Mouse (Mus musculus) spleen, adult 2 months (tissue): Measurements from ENCODE around the gene Borcs7. TPM values are rescaled to one million over a fixed set of nuclear protein-coding genes. Genes with fewer than 3 reads are reported as not detected.

Source experiments
- DNase-seq, 2 experiments: peaks; one replicate each; pipeline versions ENCODE4 v3.0.0 to v3.0.0-alpha.2; 2012 to 2021; ENCODE audit warnings: low spot score in 2 of 2, low read depth in 1 of 2
- H3K27ac ChIP-seq: fragments of 200-500 bp; 2 replicates; pipeline ENCODE4 v1.5.1; 2012; ENCODE audit warnings: low read length, inconsistent platforms; ENCODE audit not compliant: insufficient read depth
- H3K27me3 ChIP-seq: fragments of 200-500 bp; 2 replicates; pipeline ENCODE4 v1.6.1; 2012; ENCODE audit warnings: mild to moderate bottlenecking, moderate library complexity, low read length, inconsistent platforms; ENCODE audit not compliant: control insufficient read depth, insufficient read depth
- H3K36me3 ChIP-seq: fragments of 200-500 bp; 2 replicates; pipeline ENCODE4 v1.6.1; 2012; ENCODE audit warnings: mild to moderate bottlenecking, low read length, inconsistent platforms; ENCODE audit not compliant: control insufficient read depth, insufficient read depth
- H3K4me1 ChIP-seq: fragments of 200-500 bp; 2 replicates; pipeline ENCODE4 v1.6.1; 2011; ENCODE audit warnings: inconsistent platforms; ENCODE audit not compliant: control insufficient read depth, insufficient read depth, insufficient read length
- H3K4me3 ChIP-seq: fragments of 200-500 bp; 2 replicates; pipeline ENCODE4 v1.5.1; 2011; ENCODE audit warnings: mild to moderate bottlenecking, inconsistent platforms; ENCODE audit not compliant: insufficient read depth, insufficient read length; ENCODE audit errors: extremely low read depth
- CTCF ChIP-seq: fragments of 200-500 bp; IDR thresholded peaks from 2 replicates; pipeline ENCODE4 v1.5.1; 2011; ENCODE audit warnings: mild to moderate bottlenecking, inconsistent platforms; ENCODE audit not compliant: insufficient read depth, insufficient read length, insufficient replicate concordance; ENCODE audit errors: extremely low read depth
- POLR2A ChIP-seq: fragments of 200-500 bp; IDR thresholded peaks from 2 replicates; pipeline ENCODE4 v1.6.1; 2011; ENCODE audit warnings: low read depth, low read length, inconsistent platforms
- WGBS: fragments of 180-500 bp; shearing (Covaris S2); methylation state at CpG from one replicate; pipeline ENCODE4 v1.1.7; 2018; 5-methylcytosine and 5-hydroxymethylcytosine counted together
- polyA plus RNA-seq: library from polyadenylated mRNA; depleted of rRNA; stranded (reverse); fragments of >200 nt; gene quantifications from 2 replicates; pipeline ENCODE4 v1.2.3, GENCODE M21; 2012

Borcs7 gene
- polyA plus RNA-seq, 1 experiment, result 2.3 TPM

DNA sequence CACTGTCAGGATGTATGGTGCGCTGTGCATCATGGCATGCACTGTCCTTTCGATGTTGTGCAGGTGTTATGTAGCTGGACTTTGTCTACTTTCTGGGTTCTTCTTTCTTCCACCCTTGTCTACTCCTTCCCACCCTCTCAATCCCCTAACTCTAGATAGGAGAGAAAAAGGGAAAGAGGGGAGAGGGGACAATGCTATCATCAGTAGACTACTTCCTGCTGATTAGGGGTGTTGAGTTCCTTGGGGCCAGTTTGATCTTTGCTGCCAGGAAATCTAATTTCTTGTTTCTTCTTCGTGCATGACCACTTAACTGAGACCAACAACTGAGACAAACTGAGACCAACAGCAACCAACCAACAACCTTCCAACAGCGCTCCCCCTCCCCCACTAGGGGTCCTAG lies 20.9 kb downstream of the Borcs7 start:
- no peak for DNase-seq
- no peak overlapping the region for H3K4me3 ChIP-seq
- WGBS, result 82% methylated on average over 4 of the region's 4 CpGs

DNA sequence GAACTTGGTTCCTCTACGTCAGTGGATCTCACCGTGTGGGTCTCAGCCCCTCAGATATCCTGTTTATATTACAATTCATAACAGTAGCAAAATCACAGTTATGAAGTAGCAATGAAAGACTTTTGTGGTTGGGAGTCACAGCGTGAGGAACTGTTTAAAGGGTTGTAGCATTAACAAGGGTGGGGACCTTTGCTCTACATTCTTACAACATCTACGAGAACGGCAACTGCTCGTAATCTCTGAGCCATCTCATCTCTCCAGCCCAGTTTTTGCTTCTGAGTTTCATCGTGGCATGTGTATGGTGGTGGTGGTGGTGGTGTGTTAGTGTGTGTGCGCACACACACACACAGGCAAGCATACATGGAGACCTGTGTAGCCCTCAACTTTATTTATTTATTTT lies 24.5 kb downstream of the Borcs7 start:
- no peak for DNase-seq
- Histone ChIP-seq H3K36me3 (peaks cover 2% of the 10 kb centered on the region; the same call in 1 of the 2 replicates), H3K4me3 (no peak overlapping the region), H3K4me1 (no peaks in the 10 kb centered on the region), H3K27me3 (no peaks in the 10 kb centered on the region), H3K27ac (no peak overlapping the region)
- no peak for TF ChIP-seq POLR2A
- TF ChIP-seq CTCF, result no peak
- 92% methylated on average over 8 of the region's 8 CpGs for WGBS

More for the DNA sequence above, 20.9 kb downstream of the Borcs7 start:
- Histone ChIP-seq H3K27ac (no peak overlapping the region), H3K4me1 (peaks cover 6% of the 10 kb centered on the region; the same call in 1 of the 2 replicates), H3K36me3 (no peaks in the 10 kb centered on the region; the same call in 1 of the 2 replicates), H3K27me3 (no peaks in the 10 kb centered on the region)
- TF ChIP-seq POLR2A, result no peak
- TF ChIP-seq CTCF, result no peak

DNA sequence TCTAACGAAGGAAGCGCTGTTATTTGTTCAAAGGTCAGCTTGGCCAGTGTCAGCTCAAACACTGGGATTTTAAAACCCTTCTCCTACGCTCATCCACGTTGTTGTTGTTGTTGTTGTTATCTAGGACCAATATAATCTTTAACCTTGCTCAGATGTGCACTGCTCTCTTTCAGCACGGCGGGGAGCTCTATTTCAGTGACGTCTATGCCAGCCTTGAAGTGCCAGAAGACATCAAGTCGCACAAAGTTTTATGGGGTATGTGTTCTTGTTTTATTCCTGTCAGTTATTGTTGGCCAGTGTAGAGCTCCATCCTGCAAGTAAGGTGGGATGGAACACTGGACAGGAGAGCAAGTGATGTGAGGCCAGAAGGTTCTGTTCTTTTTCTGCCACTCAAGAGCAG lies 25.3 kb downstream of the Borcs7 start:
- TF ChIP-seq CTCF, result no peak
- no peak for TF ChIP-seq POLR2A
- H3K4me3 ChIP-seq, result no peak overlapping the region
- H3K27me3 ChIP-seq, result no peaks in the 10 kb centered on the region
- no peak for DNase-seq
- peaks cover 2% of the 10 kb centered on the region; the same call in 1 of the 2 replicates for H3K36me3 ChIP-seq
- WGBS, result 89% methylated on average over 8 of the region's 8 CpGs
- no peak overlapping the region for H3K27ac ChIP-seq
- no peaks in the 10 kb centered on the region for H3K4me1 ChIP-seq

DNA sequence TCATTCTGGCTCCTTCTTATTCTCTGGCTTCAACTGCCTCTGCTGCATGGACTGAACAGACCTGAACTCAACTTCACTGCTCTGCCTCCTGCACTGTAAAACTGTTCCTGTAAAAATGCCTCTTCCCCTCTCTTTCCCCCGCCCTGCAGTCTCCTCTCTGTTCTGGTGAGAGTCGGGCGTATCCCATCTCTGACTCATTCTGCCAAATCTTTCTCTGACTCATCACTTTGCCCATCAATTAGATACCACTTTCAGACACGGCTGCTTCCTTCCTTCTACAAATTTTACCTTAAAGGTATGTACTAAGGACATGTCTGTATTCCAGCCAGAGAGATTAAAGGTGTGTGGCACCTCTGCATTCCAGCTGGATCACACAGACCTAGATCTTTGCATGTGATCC lies 28.4 kb downstream of the Borcs7 start:
- no peak for DNase-seq
- Histone ChIP-seq H3K4me1 (no peaks in the 10 kb centered on the region), H3K27me3 (no peaks in the 10 kb centered on the region), H3K4me3 (no peak overlapping the region), H3K36me3 (peaks cover 3% of the 10 kb centered on the region; the same call in 1 of the 2 replicates), H3K27ac (no peak overlapping the region)
- TF ChIP-seq CTCF, result no peak
- no peak for TF ChIP-seq POLR2A
- 62% methylated on average over 4 of the region's 4 CpGs for WGBS

DNA sequence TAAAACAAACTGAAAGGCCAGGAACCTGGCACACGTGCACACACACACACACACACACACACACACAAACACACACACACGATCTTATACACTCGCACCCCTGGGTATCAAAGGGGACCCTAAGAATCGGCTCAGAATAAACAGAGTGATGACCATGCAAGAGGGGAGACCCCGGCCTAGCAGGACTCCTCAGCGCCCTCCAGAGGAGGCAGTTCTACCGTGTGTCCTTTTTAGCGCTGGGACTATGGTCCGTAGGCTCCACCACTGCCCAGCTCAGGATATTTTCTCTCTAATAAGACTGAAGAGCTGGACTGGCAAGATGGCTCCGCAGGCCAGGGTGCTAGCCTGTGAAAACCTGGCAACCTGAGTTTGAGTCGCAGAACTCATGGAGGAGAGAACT lies 34.7 kb downstream of the Borcs7 start:
- Histone ChIP-seq H3K27me3 (no peaks in the 10 kb centered on the region), H3K36me3 (peaks cover 4% of the 10 kb centered on the region; the same call in 1 of the 2 replicates), H3K4me3 (no peak overlapping the region), H3K4me1 (no peaks in the 10 kb centered on the region), H3K27ac (no peak overlapping the region)
- TF ChIP-seq CTCF (no peak), POLR2A (no peak)
- no peak for DNase-seq
- WGBS, result 93% methylated on average over 11 of the region's 11 CpGs

DNA sequence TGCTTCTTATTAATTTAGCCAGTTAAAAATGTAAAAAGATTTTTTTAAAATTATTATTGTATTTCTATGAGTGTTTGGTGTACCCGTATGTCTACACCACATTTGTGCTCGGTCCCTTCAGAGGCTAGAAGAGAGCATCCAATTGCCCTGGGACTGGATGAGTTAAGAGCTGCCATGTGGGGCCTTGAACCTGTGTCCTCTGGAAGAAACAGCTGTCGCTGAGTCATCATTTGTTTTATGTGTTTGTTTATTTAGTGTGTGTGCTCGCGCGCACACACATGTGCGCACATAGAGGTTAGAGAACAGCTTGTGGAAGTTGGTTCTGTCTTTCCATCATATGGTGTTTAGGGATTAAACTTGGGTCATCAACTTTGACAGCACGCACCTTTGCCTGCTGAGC lies 36.4 kb downstream of the Borcs7 start:
- DNase-seq, result no peak
- no peak overlapping the region for H3K27ac ChIP-seq
- 97% methylated on average over 8 of the region's 8 CpGs for WGBS
- no peaks in the 10 kb centered on the region for H3K4me1 ChIP-seq
- H3K27me3 ChIP-seq, result no peaks in the 10 kb centered on the region
- no peak overlapping the region for H3K4me3 ChIP-seq
- H3K36me3 ChIP-seq, result peaks cover 3% of the 10 kb centered on the region; the same call in 1 of the 2 replicates
- TF ChIP-seq POLR2A (no peak), CTCF (no peak)

DNA sequence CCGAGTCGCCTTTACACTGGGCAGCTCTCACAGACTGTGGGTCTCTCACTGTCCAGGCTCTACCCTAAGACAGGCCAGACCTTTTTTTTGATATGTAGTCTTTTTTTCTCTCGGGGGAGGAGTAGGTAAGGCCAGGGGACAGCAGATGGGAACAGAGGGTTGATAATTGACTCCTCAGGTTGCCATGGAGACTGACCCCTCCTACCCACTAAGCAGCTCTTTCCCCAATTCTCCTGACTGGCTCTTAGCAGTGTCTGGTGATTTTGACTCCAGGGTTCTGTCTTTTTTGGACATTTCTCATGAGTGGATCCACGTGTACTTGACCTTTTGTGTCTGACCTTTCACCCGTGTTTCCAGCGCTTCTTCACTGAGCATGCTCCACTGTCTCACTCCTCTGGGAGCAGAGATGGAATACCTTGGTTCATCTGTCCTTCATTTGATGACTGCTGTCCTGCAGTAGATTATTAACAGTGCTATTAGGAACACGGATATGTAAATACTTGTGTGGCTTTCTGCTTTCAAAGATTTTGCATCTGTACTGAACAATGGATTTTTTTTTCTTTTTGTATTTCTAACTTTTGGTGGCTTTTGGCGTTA lies 37.5 kb downstream of the Borcs7 start:
- 86% methylated on average over 8 of the region's 8 CpGs for WGBS
- no peaks in the 10 kb centered on the region for H3K27me3 ChIP-seq
- no peak for TF ChIP-seq CTCF
- no peak for TF ChIP-seq POLR2A
- H3K4me1 ChIP-seq, result no peaks in the 10 kb centered on the region
- no peak overlapping the region for H3K27ac ChIP-seq
- no peak for DNase-seq
- H3K36me3 ChIP-seq, result peaks cover 3% of the 10 kb centered on the region; the same call in 1 of the 2 replicates
- H3K4me3 ChIP-seq, result no peak overlapping the region
